ENCODE assay signal across 13 mouse cellular contexts in the genomic region with DNA sequence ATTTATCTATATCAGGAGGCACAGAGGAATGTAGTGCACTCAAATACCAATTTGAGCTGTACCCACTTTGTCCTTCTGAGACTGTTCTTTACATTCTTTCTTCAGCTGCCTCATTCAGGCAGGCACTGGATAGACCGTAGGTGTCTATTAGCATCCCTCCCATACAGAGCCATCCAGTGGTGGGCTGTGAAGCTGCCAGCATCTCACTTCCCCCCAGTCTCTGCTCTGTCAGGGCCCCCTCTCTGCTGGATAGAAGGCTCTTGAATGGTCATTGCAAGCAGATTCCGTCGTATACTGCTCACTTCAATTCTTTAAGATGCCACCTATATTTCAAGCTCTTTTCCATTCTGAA. TPM values are rescaled to one million over a fixed set of nuclear protein-coding genes. Genes with fewer than 3 reads are reported as not detected.
DNase-seq lines count a peak whose midpoint lies in the region; ATAC-seq lines count a peak whose summit lies in the region.
"Had no signal": no experiment of that assay in that cellular context is flagged by ENCODE, and none has a peak within 500 bp of the region (broad histone marks: within the 10 kb centered on the region; RNA-seq: fewer than 3 reads in every experiment).

No protein-coding gene starts in this region.

- H3K4me3 ChIP-seq in kidney, embryonic 16.5 days (ENCODE audit: low read length): no peak overlapping the region
- no peak overlapping the region for H3K4me3 ChIP-seq in hindbrain, embryonic 12.5 days
- H3K4me3 ChIP-seq in midbrain, embryonic 13.5 days (replicated peaks): no peak overlapping the region
- H3K4me3 ChIP-seq: heart, embryonic 10.5 days had no signal

- H3K27me3 ChIP-seq in kidney, embryonic 16.5 days (ENCODE audit: insufficient read depth, low read length): no peaks in the 10 kb centered on the region
- no peaks in the 10 kb centered on the region for H3K27me3 ChIP-seq in hindbrain, embryonic 12.5 days
- H3K27me3 ChIP-seq in midbrain, embryonic 13.5 days: no peaks in the 10 kb centered on the region

- H3K9ac ChIP-seq in kidney, embryonic 16.5 days (replicated peaks; ENCODE audit: low read length): no peak overlapping the region
- H3K9ac ChIP-seq in hindbrain, embryonic 12.5 days: no peak overlapping the region
- no peak overlapping the region for H3K9ac ChIP-seq in midbrain, embryonic 13.5 days (replicated peaks)

- WGBS in kidney, embryonic 16.5 days: 82% methylated on average over 3 of the region's 3 CpGs
- 64% methylated on average over 3 of the region's 3 CpGs for WGBS in hindbrain, embryonic 12.5 days
- 77% methylated on average over 3 of the region's 3 CpGs for WGBS in midbrain, embryonic 13.5 days

- no peak overlapping the region for H3K27ac ChIP-seq in kidney, embryonic 16.5 days (ENCODE audit: low read length)
- peak overlapping the region; percentile 84 for H3K27ac ChIP-seq in hindbrain, embryonic 12.5 days
- H3K27ac ChIP-seq in midbrain, embryonic 13.5 days: peak overlapping the region; percentile 70
- H3K27ac ChIP-seq: heart, embryonic 10.5 days had no signal

- H3K4me1 ChIP-seq in kidney, embryonic 16.5 days (ENCODE audit: insufficient read depth, low read length): no peaks in the 10 kb centered on the region
- peaks cover 12% of the 10 kb centered on the region for H3K4me1 ChIP-seq in hindbrain, embryonic 12.5 days
- peaks cover 14% of the 10 kb centered on the region for H3K4me1 ChIP-seq in midbrain, embryonic 13.5 days (replicated peaks)

- DNase-seq in kidney, adult 9 months: no peak
- peak; percentile 18 for DNase-seq in retina, embryonic 14.5 days (ENCODE audit: low spot score)
- no peak for DNase-seq in spleen, postnatal 36 days (ENCODE audit: low spot score in 2 of 2)
- DNase-seq in c-Kit-positive CD71-positive TER-119-positive erythroid progenitor cells, embryonic 14.5 days (ENCODE audit: low spot score): no peak
- DNase-seq in gastrocnemius, postnatal 25 days: no peak
- DNase-seq: B cell, adult 2 months; gastrocnemius, postnatal 10 days; heart, postnatal 14 days; right cerebral cortex, postnatal 25 days had no signal

- no peaks in the 10 kb centered on the region for H3K36me3 ChIP-seq in kidney, embryonic 16.5 days (ENCODE audit: insufficient read depth, low read length)
- H3K36me3 ChIP-seq in hindbrain, embryonic 12.5 days: no peaks in the 10 kb centered on the region
- H3K36me3 ChIP-seq in midbrain, embryonic 13.5 days: no peaks in the 10 kb centered on the region
- H3K36me3 ChIP-seq: heart, embryonic 10.5 days had no signal

- H3K4me2 ChIP-seq in kidney, embryonic 16.5 days (replicated peaks; ENCODE audit: low read depth, low read length): no peak overlapping the region
- peak overlapping the region; percentile 31 for H3K4me2 ChIP-seq in hindbrain, embryonic 12.5 days (replicated peaks)
- peak overlapping the region; percentile 25 for H3K4me2 ChIP-seq in midbrain, embryonic 13.5 days (replicated peaks)

- peak; percentile 54; the same call in 1 of the 2 replicates for ATAC-seq in kidney, embryonic 16.5 days (ENCODE audit: low FRiP score, low TSS enrichment)
- ATAC-seq in hindbrain, embryonic 12.5 days (ENCODE audit: low FRiP score): peak; percentile 59
- ATAC-seq in midbrain, embryonic 13.5 days: peak; percentile 59

- no peaks in the 10 kb centered on the region for H3K9me3 ChIP-seq in kidney, embryonic 16.5 days (ENCODE audit: low read length)
- H3K9me3 ChIP-seq in hindbrain, embryonic 12.5 days (replicated peaks): no peaks in the 10 kb centered on the region
- no peaks in the 10 kb centered on the region for H3K9me3 ChIP-seq in midbrain, embryonic 13.5 days
- H3K9me3 ChIP-seq: heart, embryonic 10.5 days had no signal

RNA-seq across cellular contexts. Expression of a gene that starts 36.5 kb away (rescaled TPM):
- 9.8 and 10.6 TPM in 2 replicates for polyA plus RNA-seq in kidney, embryonic 16.5 days (2015; fragmentation: Nextera tagmentation; extraction: Ambion mirVana)
- 1.7 and 2.2 TPM in 2 replicates for polyA plus RNA-seq in hindbrain, embryonic 12.5 days (2016; fragmentation: Nextera tagmentation; extraction: Ambion mirVana)
- 1.4 and 1.8 TPM in 2 replicates for polyA plus RNA-seq in midbrain, embryonic 13.5 days (2015; fragmentation: Nextera tagmentation; extraction: Ambion mirVana)
- 1 to 10 TPM in 1 of 2 experiments, under 1 TPM in 1; 0.59 to 1.4 TPM for total RNA-seq in gastrocnemius, postnatal 25 days (2021)
